Mouse (Mus musculus) hindbrain, postnatal 0 days (tissue): ENCODE measurements around the gene Mapkapk3. TPM values are rescaled to one million over a fixed set of nuclear protein-coding genes. Genes with fewer than 3 reads are reported as not detected.

Source experiments
- ATAC-seq: fragments of 200-750 bp; cut with Nextera tagmentation; 2 replicates; pipeline ENCODE4 v1.8.0; 2017; ENCODE audit warnings: mild to moderate bottlenecking, moderate TSS enrichment, moderate library complexity
- DNase-seq: peaks from one replicate; pipeline ENCODE4 v3.0.0-alpha.2; 2015; ENCODE audit warnings: low spot score
- H3K27ac ChIP-seq: fragments of 300-500 bp; sonication (generic); 2 replicates; pipeline ENCODE4 v1.5.1; 2014; ENCODE audit warnings: mild to moderate bottlenecking
- H3K27me3 ChIP-seq: fragments of 300-500 bp; sonication (generic); 2 replicates; pipeline ENCODE4 v1.6.1; 2014; ENCODE audit warnings: low read length, mixed read lengths; ENCODE audit not compliant: insufficient read depth
- H3K36me3 ChIP-seq: fragments of 300-500 bp; sonication (generic); 2 replicates; pipeline ENCODE4 v1.6.1; 2014; ENCODE audit warnings: low read length, mixed read lengths; ENCODE audit not compliant: insufficient read depth
- H3K4me1 ChIP-seq: fragments of 300-500 bp; sonication (generic); 2 replicates; pipeline ENCODE4 v1.6.1; 2014; ENCODE audit warnings: antibody characterized with exemption, low read length, mixed read lengths; ENCODE audit not compliant: insufficient read depth
- H3K4me2 ChIP-seq: fragments of 300-500 bp; sonication (generic); 2 replicates; pipeline ENCODE4 v1.6.1; 2014; ENCODE audit warnings: low read depth, mild to moderate bottlenecking, low read length, moderate library complexity, mixed read lengths
- H3K4me3 ChIP-seq: fragments of 300-500 bp; sonication (generic); 2 replicates; pipeline ENCODE4 v1.5.1; 2014; ENCODE audit warnings: low read length
- H3K9ac ChIP-seq: fragments of 300-500 bp; sonication (generic); replicated peaks from 2 replicates; pipeline ENCODE4 v1.6.1; 2014; ENCODE audit warnings: mild to moderate bottlenecking, low read length, moderate library complexity, mixed read lengths
- H3K9me3 ChIP-seq: fragments of 300-500 bp; sonication (generic); 2 replicates; pipeline ENCODE4 v1.6.1; 2016; ENCODE audit warnings: low read length, mixed read lengths
- CTCF ChIP-seq: IDR thresholded peaks from 2 replicates; pipeline ENCODE4 v1.5.1; 2016; ENCODE audit warnings: antibody characterized with exemption, control low read depth, low read depth
- WGBS: fragments of 180-500 bp; shearing (Covaris S2); extraction: QIAGEN DNeasy Blood & Tissue Kit; methylation state at CpG from one replicate; pipeline ENCODE4 v1.1.7; 2014; 5-methylcytosine and 5-hydroxymethylcytosine counted together
- polyA plus RNA-seq: library from polyadenylated mRNA; unstranded; fragments of >200 nt; fragmentation: Nextera tagmentation; extraction: Ambion mirVana; gene quantifications from 2 replicates; pipeline ENCODE4 v1.2.1, GENCODE M21; 2015
- total RNA-seq: library from RNA; depleted of rRNA; stranded (reverse); fragments of >200 nt; gene quantifications from 2 replicates; pipeline ENCODE4 v1.2.3, GENCODE M21; 2014

Mapkapk3 gene
- total and polyA plus RNA-seq, 2 experiments from 2014 or later: 3.0 to 3.8 TPM

GRCm38 (mm10) chr9:107254476-107254875 is 35.2 kb downstream of the Mapkapk3 start:
- WGBS: 21% methylated on average over 12 of the region's 12 CpGs
- Histone ChIP-seq H3K27me3 (no peaks in the 10 kb centered on the region), H3K9ac (peak overlapping the region; percentile 9; the same call in 1 of the 2 replicates), H3K27ac (peak overlapping the region; percentile 77), H3K9me3 (no peaks in the 10 kb centered on the region), H3K4me3 (no peak overlapping the region), H3K4me2 (peak overlapping the region; percentile 16), H3K36me3 (no peaks in the 10 kb centered on the region), H3K4me1 (peaks cover 36% of the 10 kb centered on the region)
- ATAC-seq: peak; percentile 88
- peak; percentile 84 for DNase-seq
- peak; percentile 13; the same call in 1 of the 2 replicates for TF ChIP-seq CTCF

- H3K9ac ChIP-seq: no peak overlapping the region
- no peak overlapping the region for H3K4me3 ChIP-seq
- no peak for TF ChIP-seq CTCF
- DNase-seq: peak; percentile 79
- peak overlapping the region; percentile 70 for H3K27ac ChIP-seq
- no peaks in the 10 kb centered on the region for H3K36me3 ChIP-seq
- H3K4me2 ChIP-seq: no peak overlapping the region
- no peaks in the 10 kb centered on the region for H3K9me3 ChIP-seq
- peak; percentile 66 for ATAC-seq
- WGBS: 7% methylated on average over 5 of the region's 5 CpGs
- H3K4me1 ChIP-seq: peaks cover 36% of the 10 kb centered on the region
- H3K27me3 ChIP-seq: no peaks in the 10 kb centered on the region
Measured at GRCm38 (mm10) chr9:107252164-107252563, 37.5 kb downstream of the Mapkapk3 start.

DNA sequence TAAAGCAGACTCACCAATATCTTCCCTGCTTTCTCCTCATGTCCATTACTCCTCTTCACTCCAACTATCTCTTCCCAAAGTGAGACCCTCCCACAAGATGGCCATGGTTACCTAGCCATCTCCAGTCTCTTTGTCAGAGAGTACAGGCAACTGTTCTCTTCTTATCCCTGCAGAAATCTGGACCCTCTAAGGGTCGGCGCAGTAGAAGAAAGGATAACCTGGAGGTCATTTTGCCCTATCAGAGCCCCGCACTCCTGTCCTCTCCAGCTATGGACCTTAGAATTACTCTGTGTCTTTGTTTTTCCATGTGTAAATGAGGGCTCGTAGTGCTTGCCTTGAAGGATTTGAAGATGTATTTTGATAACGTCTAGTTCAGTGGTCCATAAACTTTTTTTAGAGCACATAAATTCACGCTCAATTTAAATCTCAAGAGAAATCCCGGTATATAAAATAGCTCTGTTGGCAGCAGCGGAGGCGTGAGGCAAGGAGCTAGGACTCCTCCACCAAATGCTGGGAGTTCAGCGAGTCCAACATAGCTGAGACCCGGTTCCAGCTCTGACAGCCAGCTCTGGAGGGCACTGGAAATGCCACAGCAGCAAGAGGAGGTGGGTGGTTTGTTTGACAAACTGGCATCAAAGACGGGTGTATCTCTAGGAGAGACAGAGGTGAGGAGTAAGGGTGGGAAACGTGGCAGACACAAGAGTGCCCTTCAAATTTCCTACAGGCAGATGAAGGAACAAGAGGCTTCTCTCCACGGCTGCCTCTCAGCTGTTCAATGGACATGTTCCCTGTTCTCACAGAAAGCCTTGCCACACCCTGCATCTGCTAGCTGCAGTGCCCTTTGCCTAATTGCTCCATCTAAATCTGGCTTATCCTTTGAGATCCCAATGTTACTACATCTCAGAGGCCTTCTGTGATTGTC is 39.0 kb downstream of the Mapkapk3 start:
- Histone ChIP-seq H3K27me3 (no peaks in the 10 kb centered on the region), H3K27ac (no peak overlapping the region), H3K4me2 (no peak overlapping the region), H3K9ac (no peak overlapping the region), H3K4me3 (no peak overlapping the region), H3K4me1 (peaks cover 31% of the 10 kb centered on the region), H3K36me3 (no peaks in the 10 kb centered on the region), H3K9me3 (no peaks in the 10 kb centered on the region)
- DNase-seq: no peak
- no peak for ATAC-seq
- WGBS: 74% methylated on average over 14 of the region's 14 CpGs
- no peak for TF ChIP-seq CTCF

- no peaks in the 10 kb centered on the region for H3K9me3 ChIP-seq
- H3K27me3 ChIP-seq: no peaks in the 10 kb centered on the region
- no peak overlapping the region for H3K4me3 ChIP-seq
- no peak overlapping the region for H3K4me2 ChIP-seq
- H3K36me3 ChIP-seq: no peaks in the 10 kb centered on the region
- peaks cover 16% of the 10 kb centered on the region for H3K4me1 ChIP-seq
- peak; percentile 36 for DNase-seq
- 54% methylated on average over 6 of the region's 6 CpGs for WGBS
- no peak for TF ChIP-seq CTCF
- H3K27ac ChIP-seq: no peak overlapping the region
- no peak overlapping the region for H3K9ac ChIP-seq
- ATAC-seq: peak; percentile 46; the same call in 1 of the 2 replicates
Measured at GRCm38 (mm10) chr9:107249154-107249553, 40.5 kb downstream of the Mapkapk3 start.

DNA sequence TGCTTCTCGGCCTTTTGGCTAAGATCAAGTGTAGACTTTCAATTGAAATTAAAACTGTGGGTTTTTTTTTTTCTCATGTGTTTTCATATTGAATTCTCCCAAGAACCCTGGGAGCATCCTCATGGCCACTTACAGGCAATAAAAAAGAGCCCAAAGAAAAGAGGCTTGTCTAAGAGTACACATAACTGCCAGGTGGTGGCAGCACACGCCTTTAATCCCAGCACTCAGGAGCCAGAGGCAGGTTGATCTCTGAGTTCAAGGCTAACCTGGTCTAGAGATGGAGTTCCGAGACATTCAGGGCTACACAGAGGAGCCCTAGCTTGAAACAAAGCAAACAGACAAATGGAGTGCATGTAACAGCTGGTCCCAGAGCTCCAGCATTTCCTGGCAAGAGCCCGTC is 43.5 kb downstream of the Mapkapk3 start:
- no peaks in the 10 kb centered on the region for H3K27me3 ChIP-seq
- ATAC-seq: no peak
- no peak overlapping the region for H3K9ac ChIP-seq
- H3K4me1 ChIP-seq: no peaks in the 10 kb centered on the region
- H3K4me3 ChIP-seq: no peak overlapping the region
- H3K9me3 ChIP-seq: no peaks in the 10 kb centered on the region
- peak; percentile 60 for TF ChIP-seq CTCF
- peak; percentile 37 for DNase-seq
- 64% methylated on average over 4 of the region's 4 CpGs for WGBS
- no peak overlapping the region for H3K27ac ChIP-seq
- no peak overlapping the region for H3K4me2 ChIP-seq
- H3K36me3 ChIP-seq: no peaks in the 10 kb centered on the region

DNA sequence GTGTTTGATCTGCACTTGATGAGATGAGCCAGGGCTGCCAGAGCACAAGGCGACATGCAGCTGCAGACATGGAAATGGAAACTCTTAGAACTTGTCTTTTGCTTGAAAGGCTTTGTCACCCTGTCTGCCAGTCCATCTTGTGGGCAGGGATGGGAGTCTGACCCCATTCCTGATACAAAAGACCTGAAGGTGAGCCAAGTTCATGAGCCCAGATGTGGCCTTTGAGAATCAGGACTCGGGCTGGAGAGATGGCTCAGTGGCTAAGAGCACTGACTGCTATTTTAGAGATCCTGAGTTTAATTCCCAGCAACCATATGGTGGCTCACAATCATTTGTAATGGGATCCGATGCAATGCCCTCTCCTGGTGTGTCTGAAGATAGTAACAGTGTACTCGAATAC is 44.4 kb downstream of the Mapkapk3 start:
- Histone ChIP-seq H3K4me2 (no peak overlapping the region), H3K27ac (no peak overlapping the region), H3K9ac (no peak overlapping the region), H3K27me3 (no peaks in the 10 kb centered on the region), H3K4me1 (no peaks in the 10 kb centered on the region), H3K36me3 (no peaks in the 10 kb centered on the region), H3K9me3 (no peaks in the 10 kb centered on the region), H3K4me3 (no peak overlapping the region)
- no peak for TF ChIP-seq CTCF
- 75% methylated on average over 4 of the region's 4 CpGs for WGBS
- ATAC-seq: no peak
- no peak for DNase-seq

DNA sequence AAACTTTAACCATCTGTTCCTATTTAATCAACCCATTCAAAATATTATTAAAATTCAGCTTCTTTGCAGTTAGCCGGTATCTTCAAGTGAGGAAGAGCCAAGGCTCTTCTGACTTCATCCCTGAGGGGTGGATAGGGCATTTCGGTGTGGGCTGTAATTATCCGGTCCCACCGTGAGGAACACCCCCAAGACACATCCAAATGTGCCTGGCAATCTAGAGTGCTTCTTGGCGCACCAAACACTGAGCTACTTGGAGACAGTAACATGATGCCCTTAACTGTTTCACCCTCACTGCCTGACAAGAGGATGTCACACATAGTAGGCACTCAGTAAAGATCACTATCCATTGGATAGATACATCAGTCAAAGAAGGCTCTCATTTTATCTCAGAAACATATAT is 53.5 kb downstream of the Mapkapk3 start:
- no peaks in the 10 kb centered on the region for H3K9me3 ChIP-seq
- H3K27me3 ChIP-seq: no peaks in the 10 kb centered on the region
- no peaks in the 10 kb centered on the region for H3K36me3 ChIP-seq
- ATAC-seq (no peak), DNase-seq (no peak)
- no peak for TF ChIP-seq CTCF
- WGBS: 69% methylated on average over 5 of the region's 5 CpGs
- H3K27ac ChIP-seq: no peak overlapping the region
- no peak overlapping the region for H3K4me3 ChIP-seq
- H3K4me2 ChIP-seq: no peak overlapping the region
- H3K4me1 ChIP-seq: no peaks in the 10 kb centered on the region; the same call in 1 of the 2 replicates
- no peak overlapping the region for H3K9ac ChIP-seq
